Mouse (Mus musculus): ENCODE measurements at regions not wholly inside any gene's neighbourhood (a gene's known extent, or its start where the extent isn't known, plus 50 kb on each side); places are given as distances from the start of the nearest gene placed in this dataset.
"Not testable (repeated sequence)": the region's sequence is repeated elsewhere in the genome, so short reads cannot be mapped to it uniquely, and the experiment has no call there.

- peak; percentile 37 for DNase-seq (ENCODE audit: low read depth, low spot score)
Measured at GRCm38 (mm10) chrX:50675356-50675755, 165.5 kb upstream of the Stk26 start.

GRCm38 (mm10) chrX:50657835-50658565 lies 182.8 kb upstream of the Stk26 start:
- DNase-seq (ENCODE audit: low read depth, low spot score), result peak; percentile 86

- no peak for DNase-seq (ENCODE audit: low read depth, low spot score)
Measured at GRCm38 (mm10) chrX:50657180-50657834, 183.5 kb upstream of the Stk26 start.

- DNase-seq (ENCODE audit: low read depth, low spot score), result not testable (repeated sequence)
Measured at GRCm38 (mm10) chrX:50655380-50655779, 185.5 kb upstream of the Stk26 start.

GRCm38 (mm10) chrX:50641347-50641746 lies 199.5 kb upstream of the Stk26 start:
- DNase-seq (ENCODE audit: low read depth, low spot score), result peak; percentile 47

GRCm38 (mm10) chrX:50635634-50636033 lies 205.2 kb upstream of the Stk26 start:
- DNase-seq (ENCODE audit: low read depth, low spot score), result no peak

- DNase-seq (ENCODE audit: low read depth, low spot score), result peak; percentile 86
Measured at GRCm38 (mm10) chrX:50634842-50635615, 205.8 kb upstream of the Stk26 start.

GRCm38 (mm10) chrX:50632536-50632935 lies 204.2 kb upstream of the Olfr1324 start:
- no peak for DNase-seq (ENCODE audit: low read depth, low spot score)

GRCm38 (mm10) chrX:50625336-50625735 lies 197.0 kb upstream of the Olfr1324 start:
- DNase-seq (ENCODE audit: low read depth, low spot score), result no peak

GRCm38 (mm10) chrX:50622984-50623455 lies 194.7 kb upstream of the Olfr1324 start:
- peak; percentile 49 for DNase-seq (ENCODE audit: low read depth, low spot score)

GRCm38 (mm10) chrX:50620909-50621308 lies 192.6 kb upstream of the Olfr1324 start:
- DNase-seq (ENCODE audit: low read depth, low spot score), result no peak

GRCm38 (mm10) chrX:50619919-50620318 lies 191.6 kb upstream of the Olfr1324 start:
- DNase-seq (ENCODE audit: low read depth, low spot score), result peak; percentile 76

GRCm38 (mm10) chrX:50618936-50619335 lies 190.6 kb upstream of the Olfr1324 start:
- DNase-seq (ENCODE audit: low read depth, low spot score), result no peak

GRCm38 (mm10) chrX:50616920-50617319 lies 188.6 kb upstream of the Olfr1324 start:
- DNase-seq (ENCODE audit: low read depth, low spot score), result not testable (repeated sequence)

GRCm38 (mm10) chrX:50614874-50615273 lies 186.6 kb upstream of the Olfr1324 start:
- DNase-seq (ENCODE audit: low read depth, low spot score), result peak; percentile 64

- DNase-seq (ENCODE audit: low read depth, low spot score), result peak; percentile 59
Measured at GRCm38 (mm10) chrX:50614367-50614766, 186.1 kb upstream of the Olfr1324 start.

GRCm38 (mm10) chrX:50611765-50612591 lies 183.7 kb upstream of the Olfr1324 start:
- peak; percentile 78 for DNase-seq (ENCODE audit: low read depth, low spot score)

GRCm38 (mm10) chrX:50608141-50608540 lies 179.8 kb upstream of the Olfr1324 start:
- DNase-seq (ENCODE audit: low read depth, low spot score), result not testable (repeated sequence)

- DNase-seq (ENCODE audit: low read depth, low spot score), result no peak
Measured at GRCm38 (mm10) chrX:50607636-50608035, 179.3 kb upstream of the Olfr1324 start.

GRCm38 (mm10) chrX:50605517-50605916 lies 177.2 kb upstream of the Olfr1324 start:
- peak; percentile 44 for DNase-seq (ENCODE audit: low read depth, low spot score)

- DNase-seq (ENCODE audit: low read depth, low spot score), result not testable (repeated sequence)
Measured at GRCm38 (mm10) chrX:50604995-50605394, 176.7 kb upstream of the Olfr1324 start.

Data from forelimb bud, embryonic 11.5 days (tissue).